Mouse (Mus musculus) granulocyte monocyte progenitor cell, adult 5-6 weeks (primary cell): ENCODE measurements at regions not wholly inside any gene's neighbourhood (a gene's known extent, or its start where the extent isn't known, plus 50 kb on each side); places are given as distances from the start of the nearest gene placed in this dataset.
"Not testable (repeated sequence)": the region's sequence is repeated elsewhere in the genome, so short reads cannot be mapped to it uniquely, and the experiment has no call there.

Source experiments
- ATAC-seq: replicated peaks from 2 replicates; pipeline ENCODE4 v1.8.0; 2016; ENCODE audit warnings: mild to moderate bottlenecking, moderate TSS enrichment, inconsistent platforms; ENCODE audit not compliant: poor library complexity, severe bottlenecking

GRCm38 (mm10) chr12:15584721-15585120, 232.0 kb downstream of the Trib2 start:
- no peak for ATAC-seq

- no peak for ATAC-seq
These were observed 250.0 kb downstream of the Trib2 start for GRCm38 (mm10) chr12:15566785-15567109.

GRCm38 (mm10) chr12:15565941-15566784, 250.6 kb downstream of the Trib2 start:
- ATAC-seq, result no peak

- ATAC-seq, result no peak
These were observed 253.9 kb downstream of the Trib2 start for GRCm38 (mm10) chr12:15562826-15563225.

- no peak for ATAC-seq
These were observed 261.3 kb downstream of the Trib2 start for GRCm38 (mm10) chr12:15555471-15555870.

- ATAC-seq, result no peak
These were observed 263.1 kb downstream of the Trib2 start for GRCm38 (mm10) chr12:15553681-15554007.

GRCm38 (mm10) chr12:15552979-15553680, 263.6 kb downstream of the Trib2 start:
- no peak for ATAC-seq

- ATAC-seq, result no peak
These were observed 264.5 kb downstream of the Trib2 start for GRCm38 (mm10) chr12:15552210-15552609.

- ATAC-seq, result no peak
These were observed 265.3 kb downstream of the Trib2 start for GRCm38 (mm10) chr12:15551281-15551900.

GRCm38 (mm10) chr12:15544351-15544750, 272.4 kb downstream of the Trib2 start:
- ATAC-seq, result no peak

- no peak for ATAC-seq
These were observed 274.2 kb downstream of the Trib2 start for GRCm38 (mm10) chr12:15542486-15542885.

- no peak for ATAC-seq
These were observed 279.8 kb downstream of the Trib2 start for GRCm38 (mm10) chr12:15536852-15537368.

GRCm38 (mm10) chr12:15536247-15536646, 280.5 kb downstream of the Trib2 start:
- no peak for ATAC-seq

GRCm38 (mm10) chr12:15535822-15536221, 280.9 kb downstream of the Trib2 start:
- peak; percentile 77 for ATAC-seq

- no peak for ATAC-seq
These were observed 295.8 kb downstream of the Trib2 start for GRCm38 (mm10) chr12:15520783-15521407.

- no peak for ATAC-seq
These were observed 304.7 kb downstream of the Trib2 start for GRCm38 (mm10) chr12:15511994-15512393.

GRCm38 (mm10) chr12:15507576-15507975, 309.1 kb downstream of the Trib2 start:
- ATAC-seq, result no peak

- no peak for ATAC-seq
These were observed 323.1 kb downstream of the Trib2 start for GRCm38 (mm10) chr12:15493640-15494039.

- no peak for ATAC-seq
These were observed 344.0 kb downstream of the Trib2 start for GRCm38 (mm10) chr12:15472741-15473140.

GRCm38 (mm10) chr12:15459429-15459828, 357.3 kb downstream of the Trib2 start:
- no peak for ATAC-seq

- ATAC-seq, result not testable (repeated sequence)
These were observed 360.4 kb downstream of the Trib2 start for GRCm38 (mm10) chr12:15456369-15456768.
